Mouse (Mus musculus) liver, adult 2 months (tissue): ENCODE results near the gene Gga2.

ENCODE experiments used
- CTCF ChIP-seq: fragments of 200-500 bp; IDR thresholded peaks from 2 replicates; pipeline ENCODE4 v1.5.1; 2011; ENCODE audit warnings: low read depth, low read length, control low read depth
- POLR2A ChIP-seq: fragments of 200-500 bp; IDR thresholded peaks from 2 replicates; pipeline ENCODE4 v1.6.1; 2011; ENCODE audit warnings: low read length, control low read depth; ENCODE audit not compliant: insufficient read depth; ENCODE audit errors: extremely low read depth

DNA sequence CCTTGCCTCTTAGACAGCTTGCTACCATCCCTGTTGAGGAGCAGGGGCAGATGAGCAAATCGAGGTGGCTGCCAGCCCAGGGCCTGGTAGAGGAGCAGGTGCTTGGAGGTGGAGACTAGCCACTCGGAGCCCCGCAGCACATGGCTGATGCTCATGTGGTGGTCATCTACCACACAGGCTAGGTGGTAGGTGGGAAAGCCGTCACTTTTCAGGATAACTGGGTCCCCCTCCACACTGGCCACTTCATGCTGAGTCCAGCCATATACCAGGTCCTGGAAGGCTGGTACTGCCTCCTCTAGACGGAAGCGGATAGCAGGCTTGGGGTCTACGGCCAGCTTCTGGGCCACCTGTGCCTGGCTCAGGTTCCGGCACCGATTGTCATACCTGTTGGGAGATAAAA is 27.2 kb upstream of the Gga2 start:
- TF ChIP-seq CTCF (no peak), POLR2A (no peak)
